Mouse (Mus musculus) neural tube, embryonic 15.5 days (tissue): ENCODE data around the gene Gm11273. TPM values are rescaled to one million over a fixed set of nuclear protein-coding genes. Genes with fewer than 3 reads are reported as not detected.
"Not testable (repeated sequence)": the region's sequence is repeated elsewhere in the genome, so short reads cannot be mapped to it uniquely, and the experiment has no call there.

Source experiments
- ATAC-seq: fragments of 200-750 bp; cut with Nextera tagmentation; 2 replicates; pipeline ENCODE4 v1.8.0; 2017; ENCODE audit warnings: mild to moderate bottlenecking, moderate TSS enrichment, moderate library complexity; ENCODE audit not compliant: low FRiP score
- H3K27ac ChIP-seq: fragments of 300-500 bp; sonication (generic); replicated peaks from 2 replicates; pipeline ENCODE4 v1.5.1; 2015; ENCODE audit warnings: mild to moderate bottlenecking, inconsistent platforms
- H3K27me3 ChIP-seq: fragments of 300-500 bp; sonication (generic); replicated peaks from 2 replicates; pipeline ENCODE4 v1.6.1; 2015; ENCODE audit warnings: inconsistent platforms
- H3K36me3 ChIP-seq: fragments of 300-500 bp; sonication (generic); 2 replicates; pipeline ENCODE4 v1.6.1; 2015; ENCODE audit warnings: inconsistent platforms
- H3K4me1 ChIP-seq: fragments of 300-500 bp; sonication (generic); 2 replicates; pipeline ENCODE4 v1.6.1; 2015; ENCODE audit warnings: inconsistent platforms
- H3K4me2 ChIP-seq: fragments of 300-500 bp; sonication (generic); 2 replicates; pipeline ENCODE4 v1.6.1; 2015; ENCODE audit warnings: inconsistent platforms, mild to moderate bottlenecking, moderate library complexity
- H3K4me3 ChIP-seq: fragments of 300-500 bp; sonication (generic); replicated peaks from 2 replicates; pipeline ENCODE4 v1.5.1; 2015; ENCODE audit warnings: mild to moderate bottlenecking, inconsistent platforms
- H3K9ac ChIP-seq: fragments of 300-500 bp; sonication (generic); replicated peaks from 2 replicates; pipeline ENCODE4 v1.6.1; 2015; ENCODE audit warnings: mild to moderate bottlenecking, inconsistent platforms
- H3K9me3 ChIP-seq: fragments of 300-500 bp; sonication (generic); replicated peaks from 2 replicates; pipeline ENCODE4 v1.6.1; 2016; ENCODE audit warnings: inconsistent platforms
- WGBS: fragments of 180-500 bp; shearing (Covaris S2); methylation state at CpG from one replicate; pipeline ENCODE4 v1.1.7; 2015; ENCODE audit warnings: mixed read lengths; 5-methylcytosine and 5-hydroxymethylcytosine counted together
- polyA plus RNA-seq: library from polyadenylated mRNA; unstranded; fragments of >200 nt; fragmentation: Nextera tagmentation; extraction: Ambion mirVana; gene quantifications from 2 replicates; pipeline ENCODE4 v1.2.1, GENCODE M21; 2015

Gene Gm11273
- polyA plus RNA-seq: 8.5 and 9.7 TPM in 2 replicates

GRCm38 (mm10) chr13:21501182-21501581 is at the start of gene Gm11273:
TSS of gene Gm11273 (minus strand) at chr13:21501418.
- not testable (repeated sequence) for H3K9me3 ChIP-seq, H3K4me1 ChIP-seq, H3K4me3 ChIP-seq, H3K27ac ChIP-seq, H3K9ac ChIP-seq, ATAC-seq, H3K4me2 ChIP-seq, H3K36me3 ChIP-seq, H3K27me3 ChIP-seq
- 94% methylated on average over 17 of the region's 17 CpGs for WGBS

DNA sequence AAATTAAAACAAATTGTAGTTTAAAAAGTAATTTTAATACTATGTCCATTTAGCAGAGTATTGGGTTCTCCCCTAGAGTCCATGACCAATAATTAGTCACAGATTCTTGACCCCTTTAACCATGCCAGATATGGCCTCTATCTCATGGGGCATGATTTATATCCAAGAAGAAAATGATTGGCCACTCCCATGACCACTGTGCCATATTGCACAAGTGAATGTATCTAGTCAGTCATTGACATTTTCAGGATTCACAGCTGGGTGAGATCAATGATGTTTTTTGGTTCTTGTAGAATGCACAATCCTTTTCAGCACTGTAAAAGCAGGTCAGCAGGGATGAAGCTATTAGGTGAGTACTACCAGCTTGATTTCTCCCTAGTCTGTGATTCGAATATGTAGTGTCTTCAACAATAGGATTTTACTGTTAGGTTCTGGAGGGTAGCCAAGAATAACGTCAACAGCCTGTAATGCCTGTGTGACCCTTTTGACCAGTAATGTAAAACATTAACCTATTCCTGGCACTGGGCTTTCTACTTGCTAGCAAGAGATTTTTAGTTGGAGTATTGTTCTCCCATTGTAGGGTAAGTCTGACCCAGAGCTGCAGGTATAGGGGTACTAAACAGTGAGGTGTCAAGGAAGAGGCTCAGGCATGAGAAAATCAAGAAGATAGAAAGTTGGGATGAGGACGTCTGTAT is 49.3 kb upstream of the Gm11273 start:
- Histone ChIP-seq H3K4me2 (no peak overlapping the region), H3K9ac (no peak overlapping the region), H3K27me3 (no peaks in the 10 kb centered on the region), H3K9me3 (no peaks in the 10 kb centered on the region), H3K27ac (no peak overlapping the region), H3K36me3 (no peaks in the 10 kb centered on the region), H3K4me1 (no peaks in the 10 kb centered on the region), H3K4me3 (no peak overlapping the region)
- ATAC-seq: no peak
- 58% methylated on average over 3 of the region's 3 CpGs for WGBS

DNA sequence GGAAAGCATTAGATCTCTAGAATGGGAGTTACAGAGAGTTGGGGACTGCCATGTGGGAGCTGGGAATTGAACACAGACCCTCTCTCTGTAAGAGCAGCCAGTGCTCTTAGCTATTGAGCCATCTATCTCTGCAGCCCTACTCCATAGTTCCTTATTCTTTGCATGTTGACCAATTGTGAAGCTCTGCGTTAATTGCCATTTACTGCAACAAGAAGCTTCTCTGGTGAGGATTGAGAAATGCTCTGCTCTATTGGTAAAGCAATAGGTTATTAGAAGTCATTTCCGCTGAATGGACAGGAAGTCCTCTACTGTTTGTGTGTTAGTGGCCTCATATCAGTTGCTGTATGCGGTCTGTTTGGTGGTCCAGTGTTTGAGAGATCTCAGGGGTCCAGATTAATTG is 48.3 kb upstream of the Gm11273 start:
- Histone ChIP-seq H3K36me3 (no peaks in the 10 kb centered on the region), H3K9me3 (no peaks in the 10 kb centered on the region), H3K4me3 (no peak overlapping the region), H3K4me1 (no peaks in the 10 kb centered on the region), H3K27me3 (no peaks in the 10 kb centered on the region), H3K9ac (no peak overlapping the region), H3K4me2 (no peak overlapping the region), H3K27ac (no peak overlapping the region)
- no peak for ATAC-seq
- WGBS: over 99% methylated on average over 3 of the region's 3 CpGs

DNA sequence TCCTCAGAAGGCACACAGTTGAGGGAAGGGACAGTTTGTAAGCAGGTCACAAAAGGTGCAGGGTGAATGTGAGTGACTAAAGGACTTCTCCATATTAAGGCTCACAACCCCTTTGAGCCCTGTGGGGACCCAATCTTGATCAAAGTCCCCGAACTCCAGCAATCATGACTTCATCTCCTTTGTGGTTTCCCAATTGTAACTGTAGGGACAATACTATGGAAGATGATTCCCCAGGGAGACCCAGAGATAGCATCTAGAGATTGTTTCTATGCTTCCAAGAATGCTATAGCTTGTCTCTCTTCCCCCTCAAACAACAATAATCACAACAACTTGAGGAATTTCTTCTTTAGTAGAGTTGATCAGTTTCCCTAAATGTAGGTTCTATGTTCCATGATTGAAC is 41.5 kb upstream of the Gm11273 start, which contains the start of gene Olfr1366:
Olfr1366 (minus strand) TSS at position 101 of the 400 bp plus-strand sequence.
- WGBS: 71% methylated on average over 1 of the region's 1 CpGs
- Histone ChIP-seq H3K27ac (no peak within 1 kb of the TSS), H3K27me3 (no peaks in the 10 kb centered on the region), H3K4me2 (no peak within 1 kb of the TSS), H3K36me3 (no peaks in the 10 kb centered on the region), H3K9ac (no peak within 1 kb of the TSS), H3K9me3 (no peaks in the 10 kb centered on the region), H3K4me3 (no peak within 1 kb of the TSS), H3K4me1 (no peaks in the 10 kb centered on the region)
- ATAC-seq: no peak

DNA sequence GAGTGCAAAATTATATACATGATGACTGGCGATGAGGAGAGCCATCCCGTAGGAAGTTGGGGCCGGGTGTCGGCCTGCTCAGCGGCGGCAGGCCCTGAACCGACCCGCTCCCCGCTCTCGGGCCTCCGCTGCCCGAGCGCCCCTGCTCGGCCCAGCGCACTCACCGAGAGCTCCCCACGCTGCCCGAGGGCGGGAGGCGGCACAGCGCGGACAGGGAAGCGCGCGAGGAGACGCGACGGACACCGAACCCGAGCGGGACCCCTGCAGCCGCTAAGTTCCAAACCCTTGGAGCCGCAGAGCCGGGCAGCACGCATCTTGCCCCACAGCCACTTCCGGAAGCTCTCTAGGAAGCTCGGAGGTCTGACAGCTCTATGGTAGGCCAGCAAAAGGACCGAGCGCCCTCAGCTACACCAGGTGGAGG is 29.6 kb upstream of the Gm11273 start, which contains the start of gene Zkscan8:
Zkscan8 (minus strand) TSS at position 340 of the 421 bp plus-strand sequence.
- peaks cover 12% of the 10 kb centered on the region for H3K36me3 ChIP-seq
- peak within 1 kb of the TSS; percentile 95 for H3K9ac ChIP-seq
- peak within 1 kb of the TSS; percentile 98 for H3K4me3 ChIP-seq
- under 1% methylated on average over 38 of the region's 39 CpGs for WGBS
- ATAC-seq: peak; percentile 100
- peak within 1 kb of the TSS; percentile 92 for H3K27ac ChIP-seq
- H3K4me2 ChIP-seq: peak within 1 kb of the TSS; percentile 59
- no peaks in the 10 kb centered on the region for H3K27me3 ChIP-seq
- H3K4me1 ChIP-seq: peaks cover 10% of the 10 kb centered on the region
- no peaks in the 10 kb centered on the region for H3K9me3 ChIP-seq

DNA sequence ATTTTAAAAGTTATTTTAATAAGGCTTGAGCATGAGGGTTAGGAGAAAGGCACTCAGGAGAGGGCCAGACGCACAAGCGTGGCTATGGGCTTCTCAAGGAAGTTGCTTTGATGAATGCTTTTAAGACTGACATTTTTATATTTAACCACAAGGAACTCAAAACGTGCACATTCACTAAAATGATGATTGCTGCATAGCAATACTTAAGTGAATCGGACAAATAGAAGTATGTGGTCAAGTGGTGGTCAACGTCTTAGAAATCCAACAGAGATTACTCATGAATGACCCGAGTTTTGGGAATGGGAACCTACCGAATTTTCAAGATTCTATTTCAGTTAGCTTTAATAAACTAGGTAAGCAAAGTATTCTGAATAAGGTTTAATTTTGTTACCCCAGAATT is 28.9 kb upstream of the Gm11273 start:
- Histone ChIP-seq H3K27me3 (no peaks in the 10 kb centered on the region), H3K27ac (no peak overlapping the region), H3K4me1 (peaks cover 10% of the 10 kb centered on the region), H3K36me3 (peaks cover 16% of the 10 kb centered on the region), H3K9ac (no peak overlapping the region), H3K4me2 (peak overlapping the region; percentile 59), H3K9me3 (no peaks in the 10 kb centered on the region), H3K4me3 (peak overlapping the region; percentile 98)
- WGBS: 51% methylated on average over 7 of the region's 7 CpGs
- ATAC-seq: no peak

DNA sequence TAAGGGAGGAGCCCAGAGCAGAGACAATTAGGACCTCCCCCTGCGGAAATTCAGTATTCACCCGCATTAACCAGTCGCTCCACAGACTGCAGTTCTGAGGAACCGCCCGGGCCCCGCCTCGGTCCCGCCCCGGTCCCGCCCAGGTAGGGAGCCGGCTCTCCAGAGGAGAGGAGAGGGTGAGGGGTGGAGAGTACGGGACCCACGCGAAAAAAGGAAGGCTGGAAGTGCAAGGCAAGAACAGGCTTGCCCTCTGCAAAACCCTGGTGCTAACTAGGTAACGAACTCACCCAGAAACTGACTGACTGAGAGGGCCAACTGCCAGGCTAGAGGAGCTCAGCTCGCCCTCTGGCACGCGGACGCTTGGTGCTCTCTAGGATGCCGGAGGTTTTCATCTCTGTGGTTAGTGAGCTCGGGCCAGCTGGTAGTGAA is 5.0 kb upstream of the Gm11273 start:
- peak overlapping the region; percentile 89 for H3K27ac ChIP-seq
- H3K36me3 ChIP-seq: no peaks in the 10 kb centered on the region
- H3K9me3 ChIP-seq: no peaks in the 10 kb centered on the region
- peak overlapping the region; percentile 68 for H3K4me2 ChIP-seq
- 0% methylated on average over 21 of the region's 21 CpGs for WGBS
- ATAC-seq: peak; percentile 99
- no peaks in the 10 kb centered on the region for H3K27me3 ChIP-seq
- peak overlapping the region; percentile 59 for H3K9ac ChIP-seq
- H3K4me3 ChIP-seq: peak overlapping the region; percentile 73
- H3K4me1 ChIP-seq: 0 out of 2 replicates have a peak, but pooled peaks cover 4% of the 10 kb centered on the region

GRCm38 (mm10) chr13:21502296-21502695 is 1.1 kb upstream of the Gm11273 start:
- no peak overlapping the region for H3K4me2 ChIP-seq
- no peak for ATAC-seq
- H3K36me3 ChIP-seq: no peaks in the 10 kb centered on the region
- H3K9ac ChIP-seq: no peak overlapping the region
- no peaks in the 10 kb centered on the region for H3K27me3 ChIP-seq
- 0 out of 2 replicates have a peak, but pooled peaks cover 4% of the 10 kb centered on the region for H3K4me1 ChIP-seq
- H3K9me3 ChIP-seq: no peaks in the 10 kb centered on the region
- H3K27ac ChIP-seq: no peak overlapping the region
- WGBS: 89% methylated on average over 5 of the region's 5 CpGs
- no peak overlapping the region for H3K4me3 ChIP-seq

DNA sequence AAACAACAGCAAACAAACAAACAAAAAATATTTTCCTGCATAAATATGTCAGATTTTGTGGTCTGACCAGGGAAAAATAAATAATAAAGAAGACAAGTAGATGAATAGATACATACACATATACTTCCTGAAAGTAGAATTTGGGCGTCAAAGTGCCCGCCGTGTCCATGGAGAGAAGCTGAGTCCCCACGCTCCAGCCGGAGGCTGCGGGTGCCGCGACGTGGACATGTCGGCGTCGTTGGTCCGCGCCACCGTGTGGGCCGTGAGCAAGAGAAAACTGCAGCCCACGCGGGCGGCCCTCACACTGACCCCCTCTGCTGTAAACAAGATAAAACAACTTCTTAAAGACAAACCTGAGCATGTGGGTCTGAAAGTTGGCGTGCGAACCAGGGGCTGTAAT is 6.1 kb downstream of the Gm11273 start, which contains the start of gene AK157302:
AK157302 (plus strand) TSS at position 144 of the 400 bp plus-strand sequence.
- 93% methylated on average over 21 of the region's 21 CpGs for WGBS
- Histone ChIP-seq H3K4me3 (no peak within 1 kb of the TSS), H3K9me3 (no peaks in the 10 kb centered on the region)

DNA sequence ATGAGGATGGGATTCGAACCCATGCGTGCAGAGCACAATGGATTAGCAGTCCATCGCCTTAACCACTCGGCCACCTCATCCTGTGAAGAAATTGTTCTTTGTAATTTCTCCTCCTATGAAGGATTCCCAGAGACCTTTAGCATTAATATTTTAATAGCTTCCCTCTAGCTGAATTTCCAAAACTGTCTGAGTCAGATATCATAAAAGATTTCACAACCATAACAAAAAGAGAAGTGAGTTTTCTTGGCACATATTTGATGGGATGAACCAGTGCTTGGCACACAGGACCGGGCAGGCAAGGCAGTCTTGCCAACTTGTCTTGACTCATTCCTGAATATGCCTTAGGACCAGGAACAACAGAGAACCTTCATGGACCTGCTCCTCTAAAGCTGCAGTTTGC is 8.4 kb downstream of the Gm11273 start:
- H3K9me3 ChIP-seq: no peaks in the 10 kb centered on the region
- H3K4me1 ChIP-seq: no peaks in the 10 kb centered on the region
- H3K36me3 ChIP-seq: 0 out of 2 replicates have a peak, but pooled peaks cover 2% of the 10 kb centered on the region
- no peak overlapping the region for H3K4me3 ChIP-seq
- no peak overlapping the region for H3K27ac ChIP-seq
- WGBS: 95% methylated on average over 5 of the region's 5 CpGs
- no peak overlapping the region for H3K9ac ChIP-seq
- ATAC-seq: no peak
- H3K4me2 ChIP-seq: no peak overlapping the region
- H3K27me3 ChIP-seq: no peaks in the 10 kb centered on the region

More for the DNA sequence above, 6.1 kb downstream of the Gm11273 start, which contains the start of gene AK157302:
- Histone ChIP-seq H3K36me3 (no peaks in the 10 kb centered on the region), H3K27me3 (no peaks in the 10 kb centered on the region), H3K4me1 (no peaks in the 10 kb centered on the region), H3K27ac (no peak within 1 kb of the TSS), H3K4me2 (no peak within 1 kb of the TSS), H3K9ac (no peak within 1 kb of the TSS)
- ATAC-seq: no peak

- Histone ChIP-seq H3K4me1 (no peaks in the 10 kb centered on the region), H3K9ac (no peak overlapping the region), H3K9me3 (0 out of 2 replicates have a peak, but pooled peaks cover 4% of the 10 kb centered on the region), H3K27me3 (no peaks in the 10 kb centered on the region), H3K36me3 (peaks cover 33% of the 10 kb centered on the region), H3K4me3 (no peak overlapping the region), H3K4me2 (no peak overlapping the region), H3K27ac (no peak overlapping the region)
- WGBS: 89% methylated on average over 1 of the region's 1 CpGs
- no peak for ATAC-seq
Measured at GRCm38 (mm10) chr13:21486881-21487280, 14.3 kb downstream of the Gm11273 start.
